Mouse (Mus musculus): ENCODE results near the gene Cbfa2t2.

DNA sequence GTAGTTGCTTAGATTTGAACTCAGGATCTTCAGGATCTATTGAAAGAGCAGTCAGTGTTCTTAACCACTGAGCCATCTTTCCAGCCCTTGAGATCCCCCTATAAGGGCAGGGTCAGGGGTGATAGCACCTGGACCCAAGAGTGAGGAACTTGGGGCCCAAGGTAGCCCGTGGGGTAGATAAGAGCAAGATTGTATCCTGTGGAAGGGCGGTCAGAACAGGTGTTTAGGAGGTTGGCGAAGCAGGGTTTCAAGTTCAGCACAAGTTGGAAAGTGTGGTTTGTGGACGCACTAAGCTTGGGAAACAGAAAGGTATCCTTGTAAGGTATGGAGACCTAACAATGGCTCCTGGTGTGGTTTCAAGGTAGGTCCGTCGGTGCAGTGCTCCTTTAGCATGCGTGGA lies 18.3 kb upstream of the Cbfa2t2 start:
- TF ChIP-seq CTCF (IDR thresholded peaks at IDR 0.05; ENCODE audit: low read depth) (no peak), EP300 (IDR thresholded peaks at IDR 0.05; ENCODE audit: low read depth) (no peak)
